Mouse (Mus musculus) frontal cortex, postnatal 36 days (tissue): ENCODE results near the gene Cdk17.

Experiments used
- DNase-seq, 2 experiments: peaks; one replicate each; pipeline ENCODE4 v3.0.0; 2022; ENCODE audit warnings: low spot score in 2 of 2

Cdk17 gene

DNA sequence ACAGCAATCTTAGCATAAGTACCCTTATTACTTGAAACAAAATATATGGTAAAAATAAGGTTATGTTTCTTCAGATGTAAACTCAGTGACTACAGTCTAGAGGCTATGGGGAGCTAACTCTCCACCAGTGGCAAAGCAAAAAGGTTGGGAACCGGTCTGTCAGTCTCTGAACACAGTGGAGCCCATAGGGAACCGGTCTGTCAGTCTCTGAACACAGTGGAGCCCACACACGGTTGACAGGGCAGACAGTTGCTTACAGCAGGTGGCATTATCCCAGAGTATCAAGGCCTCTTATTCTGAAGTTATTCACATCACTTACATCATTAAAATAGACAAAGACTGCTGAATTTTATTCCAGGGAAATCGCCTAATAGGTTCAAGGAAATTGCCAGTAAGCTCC, 70.8 kb downstream of the Cdk17 start:
- DNase-seq: no peak

DNA sequence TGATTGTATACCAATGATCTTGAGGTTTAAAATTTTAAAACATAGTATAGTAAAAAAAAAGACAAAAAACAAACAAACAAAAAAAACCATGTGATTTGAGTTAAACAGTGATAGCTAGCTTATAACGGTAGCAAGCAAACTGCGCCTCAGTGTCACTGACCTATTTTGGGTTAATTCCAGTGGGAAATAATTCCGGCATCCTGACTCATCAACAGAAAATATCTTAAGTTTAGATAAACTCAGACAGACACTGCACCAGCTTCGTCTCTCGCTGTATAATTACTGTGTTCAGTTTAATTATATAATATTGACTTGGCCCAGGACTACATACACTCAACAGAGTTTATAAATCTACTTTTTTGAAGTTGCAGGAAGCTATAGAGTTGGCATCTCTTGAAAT, 71.2 kb downstream of the Cdk17 start:
- DNase-seq: no peak

DNA sequence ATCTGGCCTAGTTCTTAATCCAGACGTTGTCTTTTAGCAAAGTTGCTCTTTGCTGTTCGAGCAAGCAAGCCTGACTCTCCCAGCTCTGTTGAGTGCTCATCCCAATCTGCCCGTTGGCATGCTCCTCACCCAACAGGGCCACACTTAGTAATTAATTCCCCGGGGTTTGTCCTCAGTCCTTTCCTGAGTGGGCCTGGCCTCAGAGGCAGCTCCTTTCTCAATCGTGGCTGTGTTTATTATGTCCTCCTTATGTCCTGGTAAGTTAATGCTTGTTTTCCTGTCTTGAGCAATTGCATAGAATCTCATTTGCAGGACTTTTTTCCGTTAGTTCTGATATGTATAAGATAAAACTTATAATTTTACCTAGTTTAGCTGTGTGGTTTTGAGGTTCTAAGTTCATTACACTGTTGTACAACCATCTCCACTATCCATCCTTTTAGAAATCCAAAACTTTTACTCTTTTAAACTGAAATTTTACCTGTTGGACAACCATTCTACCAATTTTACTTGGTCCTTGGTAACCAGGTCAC, 73.1 kb downstream of the Cdk17 start:
- DNase-seq: no peak

DNA sequence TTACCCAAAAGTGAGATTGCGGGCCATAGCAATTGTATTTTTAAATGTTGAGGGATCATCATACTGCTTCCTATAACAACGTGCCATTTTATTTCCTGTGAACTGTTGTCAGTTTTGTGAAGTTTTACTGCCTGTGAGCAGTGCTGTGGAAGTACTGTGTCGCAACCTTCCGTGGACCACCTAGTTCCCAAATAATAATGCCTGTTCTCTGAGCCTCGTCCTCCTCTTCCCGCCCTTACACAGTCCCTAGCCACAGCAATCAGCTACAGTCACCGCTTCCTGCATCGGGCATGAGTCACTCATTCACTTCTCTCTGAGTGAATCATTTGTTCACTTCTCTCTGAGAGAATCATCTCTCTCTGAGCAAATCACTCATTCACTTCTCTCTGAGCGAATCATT, 74.0 kb downstream of the Cdk17 start:
- DNase-seq: no peak

DNA sequence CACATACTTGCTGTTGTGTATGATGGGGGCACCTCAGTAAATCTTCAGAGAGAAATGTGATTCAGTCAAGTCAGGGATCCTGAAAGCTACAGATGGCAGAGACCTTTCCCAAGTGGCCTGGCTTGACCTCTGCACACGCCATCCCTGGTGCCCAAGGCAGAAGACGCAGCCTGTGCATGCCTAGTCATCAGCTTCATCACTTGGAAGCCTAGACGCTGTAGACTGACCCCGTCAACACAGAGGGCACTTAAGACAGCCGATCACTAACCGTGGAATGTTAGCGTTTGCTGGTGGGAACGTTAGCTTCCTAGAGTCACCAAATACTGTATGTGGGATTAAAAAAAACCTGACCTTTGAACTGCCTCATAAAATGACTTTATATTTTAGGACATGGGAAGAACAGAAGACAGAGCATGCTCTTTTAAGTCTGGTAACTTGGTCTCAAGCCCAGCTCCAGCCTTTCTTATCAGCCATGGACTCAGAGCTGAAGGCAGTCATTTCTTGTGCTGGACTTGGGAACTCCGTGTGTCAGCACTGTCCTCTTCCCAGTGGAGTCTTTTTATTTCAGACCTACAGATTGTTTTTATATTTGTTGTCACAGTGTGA, 78.6 kb downstream of the Cdk17 start:
- DNase-seq: no peak

DNA sequence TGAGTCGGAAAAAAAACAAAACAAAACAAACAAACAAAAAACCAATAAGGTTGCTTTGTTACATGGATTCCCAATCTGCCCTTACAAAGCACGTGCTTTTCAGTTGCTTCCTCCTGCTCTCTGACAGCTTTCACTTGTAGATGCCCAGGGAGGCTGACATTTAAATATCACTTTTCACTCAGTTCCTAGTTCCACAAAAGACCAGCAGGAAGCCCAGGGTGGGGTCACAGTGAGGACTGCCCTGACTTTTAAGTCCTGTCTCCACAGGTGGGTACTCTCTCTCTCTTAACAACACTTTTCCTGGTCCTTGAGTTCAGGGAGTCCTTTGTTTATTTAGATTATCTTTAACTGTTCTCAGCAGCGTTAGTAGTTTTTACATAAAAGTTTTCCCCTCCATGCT, 81.5 kb downstream of the Cdk17 start:
- DNase-seq: no peak

DNA sequence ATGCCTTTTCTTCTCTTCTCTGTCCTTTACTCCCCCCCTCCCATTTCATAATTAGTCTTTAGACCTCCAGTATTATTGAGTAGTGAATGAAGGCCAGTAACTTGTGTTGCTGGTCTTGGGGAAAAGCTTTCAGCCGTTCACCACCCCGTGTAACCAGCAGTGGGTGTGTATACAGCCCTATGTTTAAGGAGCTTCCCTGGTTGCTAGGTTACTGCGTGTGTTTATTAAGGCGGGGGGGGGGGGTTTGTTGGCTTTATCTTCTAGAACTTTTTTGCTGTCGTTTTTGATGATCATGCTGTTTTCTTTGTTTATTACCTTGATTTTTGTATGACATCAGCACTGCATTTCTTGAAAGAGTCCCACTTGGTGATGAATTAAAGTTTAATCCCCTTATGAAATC, 82.2 kb downstream of the Cdk17 start:
- no peak for DNase-seq

DNA sequence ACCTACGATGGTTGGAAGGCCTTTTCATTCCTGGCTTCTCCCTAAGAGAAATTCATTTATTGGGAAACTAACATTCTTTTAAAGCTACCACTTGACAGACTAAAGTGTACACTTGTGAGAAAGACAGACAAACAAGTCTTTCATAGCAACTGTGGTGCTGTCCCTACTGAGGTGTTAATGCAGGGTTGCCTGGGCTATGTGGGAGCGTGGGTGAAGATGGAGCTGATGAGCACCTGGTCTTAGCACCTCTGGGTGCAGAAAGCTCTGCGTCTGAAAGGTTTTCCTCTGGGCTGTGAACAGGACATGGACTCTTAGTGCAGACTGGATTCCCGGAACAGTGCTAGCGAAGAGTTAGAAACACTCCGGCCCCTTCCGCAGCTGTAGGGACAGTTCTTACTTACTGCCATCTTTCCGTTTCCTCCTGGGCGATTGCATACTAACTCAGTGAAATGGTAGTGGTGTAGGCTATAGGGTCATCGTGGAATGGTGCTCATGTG, 83.6 kb downstream of the Cdk17 start:
- DNase-seq: peak in 1 of 2 experiments; percentile 2

DNA sequence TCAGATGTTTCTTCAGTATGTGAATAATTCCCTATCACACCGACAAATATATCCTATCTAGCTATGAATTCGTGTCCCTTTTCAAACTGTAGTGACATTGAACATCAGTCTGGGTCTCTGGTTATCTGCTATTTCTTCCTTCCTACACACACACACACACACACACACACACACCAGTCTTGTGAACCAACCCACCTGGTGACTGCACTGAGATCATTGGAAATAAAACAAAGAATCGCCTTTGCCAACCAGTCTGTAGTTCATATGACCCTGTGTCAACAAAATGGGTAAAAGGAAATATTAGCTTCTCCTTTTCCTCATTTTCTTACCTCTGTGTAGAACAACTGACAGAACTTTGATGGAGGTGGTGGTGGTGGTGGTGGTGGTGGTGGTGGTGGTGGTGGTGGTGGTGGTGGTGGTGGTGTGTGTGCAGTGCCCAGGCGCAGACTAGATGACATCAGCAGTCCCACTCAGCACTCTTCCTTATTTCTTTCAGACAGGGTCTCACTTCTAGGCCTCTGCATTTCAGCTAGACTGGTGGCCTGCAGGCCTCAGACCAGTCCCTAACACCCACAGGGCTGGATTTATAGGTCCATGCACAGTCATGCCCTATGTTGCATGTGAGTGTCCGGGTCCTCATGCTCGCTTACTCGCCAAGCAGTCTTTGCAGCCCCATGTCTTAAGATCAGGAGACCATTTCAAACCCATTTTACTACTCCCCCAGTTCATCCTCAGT, 85.7 kb downstream of the Cdk17 start:
- DNase-seq: no peak

DNA sequence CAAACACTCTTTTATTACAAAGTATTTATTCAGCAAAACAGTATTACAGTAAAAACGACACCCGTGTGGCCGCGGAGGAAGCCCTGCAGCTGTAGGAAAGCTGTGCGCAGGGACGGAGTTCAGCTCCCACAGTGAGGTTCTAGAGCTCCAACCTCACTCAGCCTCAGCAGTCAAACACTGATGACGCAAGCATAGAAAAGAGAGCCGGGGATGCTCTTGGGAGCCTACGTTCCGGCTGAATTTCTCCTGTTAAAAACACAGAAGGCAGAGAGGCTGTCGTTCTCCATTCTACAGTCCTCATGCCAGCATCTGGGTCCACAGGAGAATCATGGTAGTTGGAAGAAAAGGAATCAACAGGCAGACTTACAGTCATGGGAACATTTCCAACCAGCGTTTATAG, 86.7 kb downstream of the Cdk17 start:
- DNase-seq: no peak

DNA sequence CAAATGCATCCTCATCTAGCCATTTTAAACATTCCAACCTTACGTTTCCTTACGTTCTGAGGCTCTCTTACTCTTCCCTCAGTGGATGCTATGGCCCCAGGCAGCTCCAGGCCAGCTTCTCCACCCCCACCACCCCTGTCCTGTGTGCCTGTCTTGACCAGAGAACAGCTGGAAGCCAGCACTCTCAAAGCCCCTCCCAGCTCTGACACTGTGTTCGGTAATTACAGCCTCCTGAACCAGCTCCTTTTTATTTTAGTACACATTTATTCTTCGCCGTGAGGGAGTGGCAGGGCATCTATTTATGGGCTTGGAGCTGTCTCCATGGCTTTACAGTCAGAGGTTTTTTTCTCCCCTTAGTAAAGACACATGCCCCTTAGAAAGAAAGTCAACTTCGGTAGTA, 87.2 kb downstream of the Cdk17 start:
- DNase-seq: no peak

DNA sequence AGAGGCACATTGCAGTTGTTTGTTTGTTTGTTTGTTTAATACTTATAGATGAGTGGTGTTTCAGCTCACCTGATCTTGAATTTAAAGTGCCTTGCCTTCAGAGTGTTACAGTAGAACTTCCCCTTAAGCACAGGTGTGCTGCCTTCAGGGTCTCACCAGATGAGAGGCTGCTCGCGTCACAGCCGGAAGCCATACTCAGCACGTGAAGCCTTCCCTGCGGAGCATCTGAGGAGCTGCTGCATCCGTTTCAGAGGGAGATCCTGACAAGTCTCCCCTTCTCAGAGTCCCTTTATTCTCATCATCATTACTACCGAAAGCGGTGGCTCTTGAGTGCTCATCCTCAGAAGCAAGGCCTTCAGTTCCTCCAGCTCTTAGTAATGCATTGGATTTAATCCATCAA, 87.7 kb downstream of the Cdk17 start:
- DNase-seq: no peak

DNA sequence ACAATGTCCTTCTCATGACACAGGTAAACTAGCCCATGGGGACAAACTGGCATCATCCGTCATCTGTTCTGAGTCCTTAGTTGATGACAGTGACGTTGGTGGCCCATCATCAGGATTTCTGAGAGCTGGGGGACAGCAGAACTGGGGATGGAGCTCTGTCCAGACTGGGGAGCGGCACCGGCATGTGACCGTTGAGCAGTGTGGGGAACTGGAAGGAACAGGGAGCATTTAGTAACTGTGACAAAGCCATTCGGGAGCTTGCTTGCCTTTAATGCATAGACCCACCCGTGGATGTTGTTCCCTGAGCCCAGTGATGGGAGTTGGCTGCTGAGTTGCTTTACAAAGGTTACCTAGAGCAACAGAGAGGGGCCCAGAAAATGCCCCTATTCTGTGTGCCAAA, 89.2 kb downstream of the Cdk17 start:
- DNase-seq: no peak

DNA sequence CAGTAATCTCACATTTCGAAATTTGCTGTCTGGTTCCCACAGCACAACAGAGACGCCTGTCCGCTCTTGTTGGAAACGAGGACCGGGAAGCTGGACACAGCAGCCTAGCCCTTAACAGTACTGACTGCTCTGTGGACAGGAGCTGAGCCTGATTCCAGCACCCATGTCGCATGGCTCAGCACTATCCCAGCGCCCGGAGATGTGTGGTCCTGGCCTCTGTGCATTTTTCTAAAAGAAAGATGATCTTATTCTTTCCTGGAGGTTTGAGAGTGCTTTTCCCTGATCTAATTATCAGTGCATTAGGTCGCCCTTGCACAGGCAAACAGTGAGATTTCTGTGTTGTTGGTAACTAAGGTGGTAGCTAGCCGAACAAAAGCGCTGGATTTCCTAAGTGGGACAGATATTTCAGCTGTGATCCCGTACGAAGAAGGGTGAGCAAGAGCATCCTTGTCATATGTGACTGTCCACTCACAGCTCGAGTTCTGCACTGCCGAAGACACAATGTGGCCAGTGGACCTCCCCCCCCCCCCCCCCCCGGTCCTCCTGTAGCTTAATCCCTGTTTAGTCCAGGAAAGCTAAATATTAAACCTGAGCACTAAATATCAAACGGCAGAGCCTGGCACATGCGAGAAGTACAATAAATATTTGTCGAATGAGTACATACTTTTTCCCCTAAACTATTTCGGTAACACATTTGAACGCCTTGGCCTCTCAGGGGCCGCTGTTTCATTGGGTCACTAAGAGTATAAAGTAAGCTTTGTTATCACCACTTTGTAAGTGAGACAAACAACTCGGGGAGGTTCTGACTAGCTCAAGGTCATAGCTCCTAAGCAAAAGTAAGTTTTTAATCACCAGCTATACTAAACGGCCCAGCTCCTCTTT, 90.0 kb downstream of the Cdk17 start:
- DNase-seq: no peak

DNA sequence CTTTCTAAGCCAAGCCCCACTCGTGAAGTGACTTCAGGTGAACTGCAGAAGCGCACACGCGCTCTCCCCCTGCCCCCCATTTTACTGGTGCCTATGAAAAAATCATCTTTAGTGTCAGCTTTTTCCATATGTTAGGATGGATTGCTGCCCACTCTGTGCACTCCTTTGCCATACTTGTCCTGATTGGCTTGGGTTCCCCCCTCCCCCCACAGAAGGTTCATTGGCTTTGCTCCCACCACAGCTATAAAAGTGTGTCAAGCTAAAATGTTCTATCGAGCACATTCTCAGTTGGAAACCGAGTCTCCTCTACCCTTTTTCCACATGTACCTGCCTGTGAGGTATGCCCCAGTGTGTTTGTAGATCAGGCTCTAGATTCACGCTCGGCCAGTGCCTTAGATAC, 90.8 kb downstream of the Cdk17 start:
- no peak for DNase-seq

DNA sequence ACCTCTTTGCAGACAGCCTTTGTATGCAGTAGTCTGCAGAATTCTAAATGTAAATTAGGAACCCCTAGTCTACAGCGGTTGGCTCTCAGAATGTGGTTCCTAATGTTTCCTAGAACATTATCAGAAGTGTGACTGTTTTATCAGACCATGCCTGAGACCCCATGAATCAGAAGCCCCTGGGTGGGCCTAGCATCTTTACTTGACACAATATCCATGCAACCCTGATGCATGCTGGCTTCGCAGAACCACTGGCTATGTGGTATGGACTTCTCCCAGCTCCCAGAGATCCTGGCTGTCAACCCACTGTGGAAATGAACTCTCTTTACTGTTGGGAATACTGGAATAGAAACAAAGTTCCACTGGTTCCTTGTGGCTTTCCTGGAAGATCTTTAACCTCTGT, 92.0 kb downstream of the Cdk17 start:
- no peak for DNase-seq

DNA sequence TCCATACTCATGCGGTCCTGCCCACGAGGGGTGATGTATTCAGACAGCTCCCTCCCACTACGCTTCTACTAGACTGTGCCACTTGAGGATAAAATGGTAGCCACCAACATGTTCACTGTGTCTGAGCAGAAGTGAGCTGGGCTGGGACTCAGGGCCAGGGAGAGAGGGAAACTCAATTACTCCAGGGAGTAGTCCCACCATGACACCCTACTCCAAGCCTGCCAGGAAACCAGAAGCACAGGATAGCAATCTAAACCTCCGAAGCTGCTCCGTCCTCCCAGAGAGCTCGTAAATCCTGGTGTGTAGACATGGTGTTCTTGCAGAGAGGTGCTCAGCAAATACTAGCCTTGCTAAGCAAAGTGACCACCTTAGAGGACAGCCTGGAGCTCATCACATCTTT, 92.5 kb downstream of the Cdk17 start:
- no peak for DNase-seq

DNA sequence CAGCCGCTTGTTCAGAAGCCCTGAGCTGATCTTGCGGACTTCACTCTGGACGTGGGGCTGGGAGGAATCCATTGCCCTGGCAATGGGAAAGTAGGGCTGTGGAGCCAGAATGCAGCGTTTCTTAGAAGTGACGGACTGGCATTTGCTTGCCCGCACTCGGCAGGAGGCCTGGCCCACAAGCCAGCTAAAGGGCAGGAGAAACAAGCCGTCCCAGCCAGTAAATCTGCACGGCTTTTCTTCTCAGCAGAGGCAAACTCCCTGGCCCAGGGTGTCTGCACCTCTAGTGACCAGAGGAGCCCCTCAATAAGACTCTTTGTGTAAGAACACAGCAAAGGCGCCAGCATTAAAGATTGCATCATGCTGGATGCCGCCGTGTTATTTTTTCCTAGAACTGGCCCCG, 94.6 kb downstream of the Cdk17 start:
- DNase-seq: peak in 1 of 2 experiments; percentile 50

DNA sequence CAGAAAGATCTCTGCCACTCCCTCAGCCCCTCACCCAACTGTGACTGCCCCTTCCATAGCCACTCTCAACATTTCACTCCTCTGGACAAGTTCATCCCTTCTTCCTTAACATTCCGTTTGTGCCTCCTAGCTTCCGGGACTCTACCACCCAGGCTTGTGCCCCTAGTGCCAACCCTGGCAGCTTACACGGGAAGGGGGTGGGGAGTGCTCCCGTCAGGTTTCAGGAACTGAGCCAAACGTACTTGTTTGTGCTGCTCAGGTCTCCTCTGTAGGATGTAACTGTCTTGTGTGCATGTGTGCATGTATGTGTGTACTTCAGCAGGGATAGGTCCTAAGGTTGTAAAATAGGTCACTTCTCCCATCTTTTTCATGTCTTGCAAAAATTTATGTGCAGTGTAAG, 99.2 kb downstream of the Cdk17 start:
- peak in 1 of 2 experiments; percentile 16 for DNase-seq

DNA sequence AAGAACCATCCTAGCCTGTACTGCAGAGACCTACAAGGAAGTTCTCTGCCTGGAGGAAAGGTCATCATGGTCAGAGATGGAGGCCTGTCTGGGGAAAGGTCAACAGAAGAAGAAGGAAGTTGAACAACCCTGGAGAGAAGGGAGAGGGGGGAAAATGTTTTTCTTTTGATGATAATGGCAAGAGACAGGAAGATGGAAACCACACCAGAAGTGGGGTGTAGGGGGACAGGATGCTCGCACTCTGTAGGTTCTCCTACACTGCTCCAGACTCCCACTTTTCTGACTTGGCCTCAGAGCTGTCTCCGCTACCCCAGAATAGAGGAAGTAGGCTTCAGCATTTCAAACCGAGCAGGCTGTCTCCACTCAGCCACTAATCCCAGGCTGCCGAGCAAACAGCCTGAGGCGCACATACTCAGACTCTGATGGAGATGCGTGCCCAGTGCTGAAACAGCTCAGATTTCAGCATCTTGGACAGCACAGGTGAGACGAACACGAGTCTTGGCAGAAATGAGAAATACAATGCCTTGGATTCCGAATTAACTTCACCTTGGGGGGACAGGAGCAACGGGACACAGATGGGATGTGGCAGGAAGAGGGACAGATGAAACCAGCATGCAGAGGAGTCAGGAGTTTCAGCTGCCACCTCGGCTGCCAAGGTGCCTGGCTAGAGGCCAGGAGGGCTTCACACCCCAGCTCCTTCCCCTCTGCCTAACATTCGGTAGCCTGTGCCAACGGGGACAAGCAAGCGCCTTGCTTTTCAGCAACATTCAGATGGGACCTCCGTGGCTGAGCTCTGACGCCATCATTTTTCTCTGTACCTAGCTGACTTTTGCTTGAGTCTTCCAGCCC, 100.7 kb downstream of the Cdk17 start:
- no peak for DNase-seq

DNA sequence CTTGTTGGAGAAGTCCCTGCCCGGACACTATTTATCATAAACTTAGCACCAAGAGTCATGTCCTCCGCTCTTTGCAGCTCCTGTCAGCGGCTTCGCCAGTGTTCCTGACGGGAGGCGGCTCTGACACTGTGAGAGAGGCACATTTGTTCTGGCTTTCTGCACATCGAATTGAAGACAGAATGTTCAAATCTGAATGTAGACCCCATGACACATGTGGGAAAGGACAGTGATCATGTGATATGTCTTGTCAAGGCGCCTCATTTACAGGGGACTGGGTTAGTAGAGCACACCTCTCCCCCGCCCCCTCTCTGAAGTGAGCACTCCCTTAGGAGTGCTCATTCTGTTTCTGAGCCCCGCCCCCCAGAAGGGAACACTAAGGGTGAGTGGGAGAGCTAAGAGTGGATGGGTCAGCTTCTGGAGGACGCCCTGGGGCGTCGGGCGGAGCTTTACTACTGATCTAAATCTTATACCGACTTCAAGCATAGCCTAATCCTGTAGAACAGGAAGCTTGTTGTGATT, 101.4 kb downstream of the Cdk17 start:
- no peak for DNase-seq
